Mouse (Mus musculus): ENCODE measurements around the gene Cdk4. TPM values are rescaled to one million over a fixed set of nuclear protein-coding genes. Genes with fewer than 3 reads are reported as not detected.

The Cdk4 gene
- polyA plus RNA-seq, 1 experiment from 2014 or later, result 1,231 TPM

DNA sequence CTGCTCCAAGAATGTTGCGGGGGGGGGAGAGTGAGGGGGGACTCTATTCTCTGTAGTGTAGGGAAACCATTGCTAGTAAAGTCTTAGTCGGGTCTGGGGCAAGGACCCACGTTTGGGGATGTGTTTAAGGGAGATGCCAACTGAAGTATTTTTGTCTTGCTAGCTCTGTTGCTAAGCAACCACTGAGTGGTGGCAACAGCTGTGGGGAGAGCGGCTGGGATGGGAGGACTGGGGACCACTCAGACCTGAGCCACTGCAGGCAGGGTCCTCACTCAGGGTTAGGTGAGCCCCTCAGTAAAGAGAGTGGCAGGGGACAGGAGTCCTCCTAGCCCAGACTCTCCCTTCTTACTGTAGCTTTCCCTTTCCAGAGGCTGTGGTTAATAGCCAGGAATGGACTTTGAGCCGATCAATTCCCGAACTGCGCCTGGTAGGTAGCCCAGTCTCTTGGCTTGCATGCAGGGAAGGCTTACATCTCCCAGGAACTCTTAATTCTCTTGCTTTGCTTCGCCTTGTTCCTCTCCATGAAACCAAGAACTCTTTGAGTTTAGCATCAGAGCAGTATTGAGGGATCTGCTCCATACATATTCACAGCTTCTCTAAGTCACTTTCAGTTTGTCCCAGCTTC, 18.8 kb downstream of the Cdk4 start:
- Histone ChIP-seq H3K36me3 (ENCODE audit: control insufficient read depth, insufficient read depth, low read length) (peaks cover 32% of the 10 kb centered on the region), H3K27me3 (ENCODE audit: control insufficient read depth, insufficient read depth, low read length) (0 out of 2 replicates have a peak, but pooled peaks cover 14% of the 10 kb centered on the region), H3K4me2 (ENCODE audit: low read length) (peak overlapping the region; percentile 93), H3K9ac (replicated peaks; ENCODE audit: low read length) (peak overlapping the region; percentile 84; the same call in 1 of the 2 replicates), H3K4me3 (replicated peaks; ENCODE audit: low read depth, low read length) (peak overlapping the region; percentile 88), H3K4me1 (ENCODE audit: control insufficient read depth, insufficient read depth, low read length) (peaks cover 40% of the 10 kb centered on the region), H3K9me3 (ENCODE audit: control insufficient read depth, low read length) (no peaks in the 10 kb centered on the region), H3K27ac (replicated peaks; ENCODE audit: low read depth, low read length) (no peak overlapping the region)
- ATAC-seq (ENCODE audit: low FRiP score, low TSS enrichment) (no peak), DNase-seq (peak; percentile 78)
- 23% methylated on average over 8 of the region's 8 CpGs for WGBS

DNA sequence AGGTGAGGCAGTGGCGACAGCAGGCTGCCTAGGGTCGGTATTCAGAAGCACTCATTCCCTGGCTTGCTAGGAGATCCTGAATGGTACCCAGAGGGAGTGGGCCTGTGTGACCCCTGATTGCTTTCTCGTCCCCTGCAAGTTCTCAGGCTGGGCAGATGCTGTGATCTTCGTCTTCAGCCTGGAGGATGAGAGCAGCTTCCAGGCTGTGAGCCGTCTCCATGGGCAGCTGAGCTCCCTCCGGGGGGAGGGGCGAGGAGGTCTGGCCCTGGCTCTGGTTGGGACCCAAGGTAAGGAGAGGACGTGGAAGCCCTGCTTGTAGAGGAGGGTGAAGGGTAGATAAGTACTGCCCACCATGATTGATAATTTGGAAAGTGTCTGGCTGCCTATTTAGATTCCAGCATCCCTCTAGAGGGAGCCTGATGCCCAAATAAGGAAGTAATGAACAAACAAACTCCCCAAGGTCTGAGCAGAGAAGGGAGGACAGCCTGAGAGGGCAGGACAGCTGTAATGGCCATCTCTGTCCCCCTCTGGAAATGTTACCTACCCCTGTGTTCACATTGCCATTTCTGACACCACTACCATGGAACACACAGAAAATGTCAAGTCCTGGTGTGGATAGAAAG, 20.1 kb downstream of the Cdk4 start:
- Histone ChIP-seq H3K4me3 (replicated peaks; ENCODE audit: low read depth, low read length) (no peak overlapping the region), H3K4me2 (ENCODE audit: low read length) (no peak overlapping the region), H3K4me1 (ENCODE audit: control insufficient read depth, insufficient read depth, low read length) (peaks cover 29% of the 10 kb centered on the region), H3K9me3 (ENCODE audit: control insufficient read depth, low read length) (no peaks in the 10 kb centered on the region), H3K9ac (replicated peaks; ENCODE audit: low read length) (no peak overlapping the region), H3K36me3 (ENCODE audit: control insufficient read depth, insufficient read depth, low read length) (peaks cover 45% of the 10 kb centered on the region), H3K27me3 (ENCODE audit: control insufficient read depth, insufficient read depth, low read length) (0 out of 2 replicates have a peak, but pooled peaks cover 21% of the 10 kb centered on the region), H3K27ac (replicated peaks; ENCODE audit: low read depth, low read length) (no peak overlapping the region)
- WGBS, result 28% methylated on average over 8 of the region's 8 CpGs
- ATAC-seq (ENCODE audit: low FRiP score, low TSS enrichment) (no peak), DNase-seq (no peak)

DNA sequence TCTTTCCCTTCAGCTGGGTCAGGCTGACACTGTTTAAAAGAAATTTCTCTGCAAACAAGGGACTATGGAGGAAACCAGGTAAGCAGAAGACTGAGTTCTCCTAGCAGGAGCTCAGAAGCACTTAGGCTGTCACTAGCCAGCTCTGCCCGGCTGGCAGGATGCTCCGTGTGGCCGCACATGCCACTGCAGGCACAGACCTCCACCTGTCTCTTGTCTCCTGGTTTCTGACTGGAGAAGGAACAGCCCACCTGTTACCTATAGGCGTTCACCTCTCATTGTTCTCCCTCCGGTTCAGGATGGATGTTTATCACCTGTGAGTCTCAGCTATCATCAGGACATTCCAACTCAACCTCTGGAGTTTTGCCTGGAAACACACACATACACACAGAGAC, 20.6 kb downstream of the Cdk4 start:
- Histone ChIP-seq H3K27me3 (ENCODE audit: control insufficient read depth, insufficient read depth, low read length) (peaks cover 21% of the 10 kb centered on the region; the same call in 1 of the 2 replicates), H3K4me2 (ENCODE audit: low read length) (no peak overlapping the region), H3K36me3 (ENCODE audit: control insufficient read depth, insufficient read depth, low read length) (peaks cover 48% of the 10 kb centered on the region), H3K9ac (replicated peaks; ENCODE audit: low read length) (no peak overlapping the region), H3K9me3 (ENCODE audit: control insufficient read depth, low read length) (no peaks in the 10 kb centered on the region), H3K4me3 (replicated peaks; ENCODE audit: low read depth, low read length) (no peak overlapping the region), H3K27ac (replicated peaks; ENCODE audit: low read depth, low read length) (no peak overlapping the region), H3K4me1 (ENCODE audit: control insufficient read depth, insufficient read depth, low read length) (peaks cover 28% of the 10 kb centered on the region)
- WGBS, result 67% methylated on average over 5 of the region's 5 CpGs
- no peak for ATAC-seq (ENCODE audit: low FRiP score, low TSS enrichment)
- DNase-seq, result no peak

- H3K27me3 ChIP-seq (ENCODE audit: control insufficient read depth, insufficient read depth, low read length), result peaks cover 26% of the 10 kb centered on the region
- H3K27ac ChIP-seq (replicated peaks; ENCODE audit: low read depth, low read length), result no peak overlapping the region
- DNase-seq (no peak), ATAC-seq (ENCODE audit: low FRiP score, low TSS enrichment) (no peak)
- H3K4me1 ChIP-seq (ENCODE audit: control insufficient read depth, insufficient read depth, low read length), result peaks cover 27% of the 10 kb centered on the region
- H3K36me3 ChIP-seq (ENCODE audit: control insufficient read depth, insufficient read depth, low read length), result peaks cover 56% of the 10 kb centered on the region
- H3K9ac ChIP-seq (replicated peaks; ENCODE audit: low read length), result no peak overlapping the region
- H3K4me2 ChIP-seq (ENCODE audit: low read length), result no peak overlapping the region
- H3K9me3 ChIP-seq (ENCODE audit: control insufficient read depth, low read length), result no peaks in the 10 kb centered on the region
- WGBS, result 86% methylated on average over 9 of the region's 9 CpGs
- no peak overlapping the region for H3K4me3 ChIP-seq (replicated peaks; ENCODE audit: low read depth, low read length)
These were observed 21.7 kb downstream of the Cdk4 start for GRCm38 (mm10) chr10:127085052-127085451.

- WGBS, result 70% methylated on average over 6 of the region's 6 CpGs
- DNase-seq (no peak), ATAC-seq (ENCODE audit: low FRiP score, low TSS enrichment) (no peak)
- Histone ChIP-seq H3K9ac (replicated peaks; ENCODE audit: low read length) (no peak overlapping the region), H3K4me2 (ENCODE audit: low read length) (no peak overlapping the region), H3K4me3 (replicated peaks; ENCODE audit: low read depth, low read length) (no peak overlapping the region), H3K27me3 (ENCODE audit: control insufficient read depth, insufficient read depth, low read length) (peaks cover 26% of the 10 kb centered on the region), H3K36me3 (ENCODE audit: control insufficient read depth, insufficient read depth, low read length) (peaks cover 61% of the 10 kb centered on the region), H3K27ac (replicated peaks; ENCODE audit: low read depth, low read length) (no peak overlapping the region), H3K9me3 (ENCODE audit: control insufficient read depth, low read length) (no peaks in the 10 kb centered on the region), H3K4me1 (ENCODE audit: control insufficient read depth, insufficient read depth, low read length) (peaks cover 22% of the 10 kb centered on the region)
These were observed 22.3 kb downstream of the Cdk4 start for GRCm38 (mm10) chr10:127085633-127086032.

DNA sequence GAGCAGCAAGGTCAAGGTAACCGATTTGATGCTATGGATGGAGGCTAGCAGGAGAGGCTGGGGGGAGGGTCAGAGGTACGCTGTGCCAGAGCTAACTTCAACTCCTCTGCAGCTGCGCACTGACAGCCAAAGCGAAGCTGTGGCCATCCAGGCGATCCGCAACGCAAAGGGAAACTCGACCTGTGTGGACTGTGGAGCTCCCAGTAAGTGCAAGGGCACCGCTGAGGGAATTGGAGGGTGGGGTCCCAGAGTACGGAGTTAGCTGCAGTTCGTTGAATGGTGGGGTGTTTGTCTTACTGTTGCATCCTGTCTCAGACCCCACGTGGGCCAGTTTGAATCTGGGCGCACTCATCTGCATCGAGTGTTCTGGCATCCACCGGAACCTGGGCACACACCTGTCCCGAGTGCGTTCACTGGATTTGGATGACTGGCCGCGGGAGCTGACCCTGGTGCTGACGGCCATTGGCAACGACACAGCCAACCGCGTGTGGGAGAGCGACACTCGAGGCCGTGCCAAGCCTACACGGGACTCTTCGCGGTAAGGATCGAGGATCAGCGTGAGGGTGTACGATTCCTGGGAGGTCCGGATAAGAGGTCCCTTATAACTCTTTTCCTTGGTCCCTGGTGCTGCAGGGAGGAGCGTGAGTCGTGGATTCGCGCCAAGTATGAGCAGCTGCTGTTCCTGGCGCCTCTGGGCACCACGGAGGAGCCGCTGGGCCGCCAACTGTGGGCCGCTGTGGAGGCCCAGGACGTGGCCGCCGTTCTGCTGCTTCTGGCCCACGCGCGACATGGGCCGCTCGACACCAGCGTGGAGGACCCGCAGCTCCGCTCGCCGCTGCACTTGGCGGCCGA, 27.5 kb downstream of the Cdk4 start:
- H3K36me3 ChIP-seq (ENCODE audit: control insufficient read depth, insufficient read depth, low read length), result peaks cover 70% of the 10 kb centered on the region
- DNase-seq (peak; percentile 63), ATAC-seq (ENCODE audit: low FRiP score, low TSS enrichment) (no peak)
- H3K4me2 ChIP-seq (ENCODE audit: low read length), result peak overlapping the region; percentile 42
- H3K27me3 ChIP-seq (ENCODE audit: control insufficient read depth, insufficient read depth, low read length), result peaks cover 46% of the 10 kb centered on the region
- no peak overlapping the region for H3K27ac ChIP-seq (replicated peaks; ENCODE audit: low read depth, low read length)
- no peaks in the 10 kb centered on the region for H3K9me3 ChIP-seq (ENCODE audit: control insufficient read depth, low read length)
- WGBS, result 9% methylated on average over 57 of the region's 57 CpGs
- peak overlapping the region; percentile 14; the same call in 1 of the 2 replicates for H3K9ac ChIP-seq (replicated peaks; ENCODE audit: low read length)
- H3K4me1 ChIP-seq (ENCODE audit: control insufficient read depth, insufficient read depth, low read length), result 0 out of 2 replicates have a peak, but pooled peaks cover 9% of the 10 kb centered on the region
- H3K4me3 ChIP-seq (replicated peaks; ENCODE audit: low read depth, low read length), result peak overlapping the region; percentile 19; the same call in 1 of the 2 replicates

GRCm38 (mm10) chr10:127091507-127092396, 28.4 kb downstream of the Cdk4 start:
- Histone ChIP-seq H3K9ac (replicated peaks; ENCODE audit: low read length) (peak overlapping the region; percentile 14; the same call in 1 of the 2 replicates), H3K27ac (replicated peaks; ENCODE audit: low read depth, low read length) (no peak overlapping the region), H3K4me2 (ENCODE audit: low read length) (peak overlapping the region; percentile 42), H3K36me3 (ENCODE audit: control insufficient read depth, insufficient read depth, low read length) (peaks cover 80% of the 10 kb centered on the region), H3K27me3 (ENCODE audit: control insufficient read depth, insufficient read depth, low read length) (peaks cover 46% of the 10 kb centered on the region), H3K4me1 (ENCODE audit: control insufficient read depth, insufficient read depth, low read length) (0 out of 2 replicates have a peak, but pooled peaks cover 9% of the 10 kb centered on the region), H3K4me3 (replicated peaks; ENCODE audit: low read depth, low read length) (peak overlapping the region; percentile 19; the same call in 1 of the 2 replicates), H3K9me3 (ENCODE audit: control insufficient read depth, low read length) (no peaks in the 10 kb centered on the region)
- WGBS, result 10% methylated on average over 51 of the region's 51 CpGs
- DNase-seq, result peak; percentile 58
- ATAC-seq (ENCODE audit: low FRiP score, low TSS enrichment), result peak; percentile 29; the same call in 1 of the 2 replicates

DNA sequence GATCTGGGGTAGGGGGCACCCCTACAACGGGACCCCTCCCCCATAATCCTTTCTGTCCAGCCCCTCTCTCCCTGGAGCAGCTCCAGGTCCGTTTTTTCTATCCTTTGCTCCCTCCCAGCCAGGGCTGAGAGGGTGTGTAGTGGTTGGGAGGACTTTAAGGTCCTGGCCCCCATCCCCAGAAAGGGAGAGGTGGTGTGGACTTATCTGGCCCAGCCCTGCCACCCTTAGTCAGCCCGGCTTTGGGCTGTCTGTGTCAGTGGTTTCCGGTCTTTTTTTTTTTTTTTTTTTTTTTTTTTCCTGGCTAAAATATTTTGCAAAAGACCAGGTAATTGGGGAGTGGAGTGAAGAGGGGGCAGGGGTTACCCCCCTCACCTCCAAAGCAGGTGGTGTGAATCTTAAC, 29.4 kb downstream of the Cdk4 start:
- ATAC-seq (ENCODE audit: low FRiP score, low TSS enrichment), result no peak

More for the DNA sequence above, 29.4 kb downstream of the Cdk4 start:
- Histone ChIP-seq H3K4me2 (ENCODE audit: low read length) (no peak overlapping the region), H3K36me3 (ENCODE audit: control insufficient read depth, insufficient read depth, low read length) (peaks cover 80% of the 10 kb centered on the region), H3K4me1 (ENCODE audit: control insufficient read depth, insufficient read depth, low read length) (0 out of 2 replicates have a peak, but pooled peaks cover 9% of the 10 kb centered on the region), H3K9ac (replicated peaks; ENCODE audit: low read length) (no peak overlapping the region), H3K9me3 (ENCODE audit: control insufficient read depth, low read length) (no peaks in the 10 kb centered on the region), H3K4me3 (replicated peaks; ENCODE audit: low read depth, low read length) (no peak overlapping the region), H3K27ac (replicated peaks; ENCODE audit: low read depth, low read length) (no peak overlapping the region), H3K27me3 (ENCODE audit: control insufficient read depth, insufficient read depth, low read length) (peaks cover 42% of the 10 kb centered on the region)
- WGBS, result 54% methylated on average over 4 of the region's 4 CpGs
- no peak for DNase-seq
